Mouse (Mus musculus) heart, embryonic 14.5 days (tissue): Measurements from ENCODE around the gene Psmd9. TPM values are rescaled to one million over a fixed set of nuclear protein-coding genes. Genes with fewer than 3 reads are reported as not detected.

Experiments
- ATAC-seq: fragments of 200-750 bp; cut with Nextera tagmentation; 2 replicates; pipeline ENCODE4 v1.8.0; 2017; ENCODE audit warnings: low read depth, moderate TSS enrichment; ENCODE audit not compliant: insufficient number of reproducible peaks, insufficient read depth, low FRiP score
- H3K27ac ChIP-seq, 2 experiments: fragments of 200-500 bp in 1 of 2; fragments of 300-500 bp in 1 of 2; sonication (generic) in 1 of 2; replicated peaks in 1 of 2; 2 replicates each; pipeline ENCODE4 v1.5.1; 2012 to 2014; ENCODE audit warnings: low read depth in 2 of 2, low read length in 2 of 2, control low read depth in 1 of 2, mild to moderate bottlenecking in 1 of 2, mixed read lengths in 1 of 2; ENCODE audit not compliant: control insufficient read depth in 1 of 2, insufficient read depth in 1 of 2
- H3K27me3 ChIP-seq: fragments of 300-500 bp; sonication (generic); 2 replicates; pipeline ENCODE4 v1.6.1; 2014; ENCODE audit warnings: mild to moderate bottlenecking, low read length, control low read depth; ENCODE audit not compliant: control insufficient read depth, insufficient read depth
- H3K36me3 ChIP-seq: fragments of 300-500 bp; sonication (generic); 2 replicates; pipeline ENCODE4 v1.6.1; 2014; ENCODE audit warnings: mild to moderate bottlenecking, control low read depth, low read length, mixed read lengths; ENCODE audit not compliant: control insufficient read depth, insufficient read depth
- H3K4me1 ChIP-seq, 2 experiments: fragments of 200-500 bp in 1 of 2; fragments of 300-500 bp in 1 of 2; sonication (generic) in 1 of 2; 2 replicates each; pipeline ENCODE4 v1.6.1; 2012 to 2014; ENCODE audit warnings: low read length in 2 of 2, control low read depth in 1 of 2, mixed read lengths in 1 of 2; ENCODE audit not compliant: control insufficient read depth in 2 of 2, insufficient read depth in 2 of 2
- H3K4me2 ChIP-seq: fragments of 300-500 bp; sonication (generic); 2 replicates; pipeline ENCODE4 v1.6.1; 2014; ENCODE audit warnings: mild to moderate bottlenecking, low read length
- H3K4me3 ChIP-seq, 2 experiments: fragments of 200-500 bp in 1 of 2; fragments of 300-500 bp in 1 of 2; sonication (generic) in 1 of 2; 2 replicates each; pipeline ENCODE4 v1.5.1; 2012 to 2014; ENCODE audit warnings: low read length in 2 of 2, mild to moderate bottlenecking in 2 of 2, control low read depth in 1 of 2, low read depth in 1 of 2, moderate library complexity in 1 of 2; ENCODE audit not compliant: control insufficient read depth in 1 of 2, insufficient read depth in 1 of 2
- H3K9ac ChIP-seq: fragments of 300-500 bp; sonication (generic); 2 replicates; pipeline ENCODE4 v1.6.1; 2014; ENCODE audit warnings: mild to moderate bottlenecking, low read length
- H3K9me3 ChIP-seq: fragments of 300-500 bp; sonication (generic); 2 replicates; pipeline ENCODE4 v1.6.1; 2016; ENCODE audit warnings: low read length, control low read depth; ENCODE audit not compliant: control insufficient read depth
- WGBS: fragments of 180-500 bp; shearing (Covaris S2); extraction: QIAGEN DNeasy Blood & Tissue Kit; methylation state at CpG from one replicate; pipeline ENCODE4 v1.1.7; 2014; 5-methylcytosine and 5-hydroxymethylcytosine counted together
- polyA plus RNA-seq: library from polyadenylated mRNA; unstranded; fragments of >200 nt; fragmentation: Nextera tagmentation; extraction: Ambion mirVana; gene quantifications from 2 replicates; pipeline ENCODE4 v1.2.1, GENCODE M21; 2014

Gene Psmd9
- polyA plus RNA-seq, 1 experiment from 2014 or later = 64.3 TPM

DNA sequence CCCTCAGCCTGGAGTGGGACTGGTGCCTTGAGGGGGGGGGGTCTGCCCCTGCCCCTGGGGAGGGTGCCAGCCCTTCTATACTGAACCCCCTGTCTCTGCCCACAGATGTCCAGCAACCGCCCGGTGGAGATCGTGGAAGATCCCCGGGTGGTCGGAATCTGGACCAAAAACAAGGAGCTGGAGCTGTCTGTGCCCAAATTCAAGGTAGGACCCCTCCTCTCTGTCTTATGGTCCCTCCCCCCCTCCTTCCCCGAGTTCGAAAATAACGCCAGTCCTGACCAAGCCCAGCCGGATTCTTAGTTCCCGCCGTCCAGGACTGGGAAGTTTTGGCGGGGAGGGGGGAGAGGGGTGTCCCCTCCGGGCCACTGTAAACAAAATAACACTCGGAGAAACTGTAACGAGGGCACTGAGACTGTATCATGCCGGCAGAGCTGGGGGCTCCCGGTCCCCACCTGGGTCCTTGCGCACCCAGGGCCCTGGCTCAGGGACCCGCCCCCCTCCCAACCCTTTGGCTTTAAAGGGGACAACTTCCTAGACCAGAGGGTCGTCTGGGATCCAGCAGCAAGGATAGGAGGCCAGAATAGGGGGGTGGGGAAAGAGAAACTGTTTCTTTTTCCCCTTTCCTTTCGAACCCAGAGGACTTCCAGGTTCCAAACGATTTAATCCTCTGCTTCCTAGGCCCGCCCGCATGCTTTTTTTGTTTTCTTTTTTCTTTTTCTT, 25.8 kb upstream of the Psmd9 start:
- 2% methylated on average over 22 of the region's 24 CpGs for WGBS
- Histone ChIP-seq H3K4me3 (peak overlapping the region; percentile 93), H3K36me3 (peaks cover 40% of the 10 kb centered on the region), H3K4me2 (peak overlapping the region; percentile 95), H3K9ac (peak overlapping the region; percentile 100), H3K4me1 (peaks cover 17 to 38% of the 10 kb centered on the region in 2 experiments), H3K27me3 (no peaks in the 10 kb centered on the region), H3K27ac (peak overlapping the region; percentile 40 to 100), H3K9me3 (no peaks in the 10 kb centered on the region)
- ATAC-seq = no peak

GRCm38 (mm10) chr5:123143971-123144745, 25.1 kb upstream of the Psmd9 start:
- Histone ChIP-seq H3K4me1 (peaks cover 15 to 42% of the 10 kb centered on the region in 2 experiments), H3K36me3 (peaks cover 47% of the 10 kb centered on the region), H3K27me3 (no peaks in the 10 kb centered on the region), H3K9ac (peak overlapping the region; percentile 100), H3K4me2 (peak overlapping the region; percentile 95), H3K27ac (peak overlapping the region in 1 of 2 experiments; percentile 100; a peak in 2 of 4 replicates), H3K9me3 (no peaks in the 10 kb centered on the region), H3K4me3 (peak overlapping the region; percentile 35 to 93)
- no peak for ATAC-seq
- 4% methylated on average over 17 of the region's 17 CpGs for WGBS

DNA sequence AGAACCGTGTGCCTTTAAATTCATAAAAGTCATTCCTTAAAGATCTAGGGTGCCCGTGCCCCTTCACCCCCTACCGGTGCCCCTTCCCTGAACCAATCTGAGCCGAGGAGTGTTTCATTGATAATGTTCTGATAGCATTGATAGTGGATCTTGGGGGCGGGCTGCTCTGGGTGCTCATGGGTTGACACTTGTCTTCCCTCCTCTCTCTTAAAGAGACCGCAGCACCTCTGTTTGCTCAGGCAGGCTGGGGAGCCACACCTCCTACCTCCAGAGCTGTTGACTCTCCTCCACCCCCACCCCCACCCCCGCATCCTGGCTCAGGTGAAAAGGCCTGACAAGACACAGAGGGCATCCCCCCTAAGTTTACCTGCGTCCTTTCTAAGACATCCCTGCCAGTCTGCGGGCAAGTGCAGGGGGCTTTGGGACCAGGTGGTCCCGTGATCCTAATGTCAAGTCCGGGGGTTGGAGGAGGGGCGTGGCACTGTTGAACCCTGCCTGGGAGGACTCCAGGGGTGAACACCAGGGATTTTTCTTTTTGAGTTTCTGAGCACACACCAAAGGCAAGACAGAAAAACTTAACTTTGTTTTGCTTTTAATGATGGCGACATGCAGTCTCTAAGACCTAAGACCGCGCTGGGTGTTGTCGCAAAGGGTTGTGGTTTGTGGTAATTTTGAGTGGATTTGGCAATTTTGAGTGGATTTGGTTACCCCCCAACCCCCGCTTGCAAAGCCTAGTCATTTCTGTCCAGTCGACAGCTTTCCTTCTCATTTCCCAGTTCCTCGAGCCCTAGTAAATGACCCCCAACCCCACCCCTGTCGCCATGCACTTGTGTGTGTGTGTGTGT, 24.2 kb upstream of the Psmd9 start:
- WGBS = 42% methylated on average over 20 of the region's 20 CpGs

GRCm38 (mm10) chr5:123146357-123146756, 22.9 kb upstream of the Psmd9 start:
- no peak overlapping the region for H3K4me2 ChIP-seq
- no peaks in the 10 kb centered on the region for H3K9me3 ChIP-seq
- H3K4me3 ChIP-seq = no peak overlapping the region
- no peaks in the 10 kb centered on the region for H3K27me3 ChIP-seq
- H3K4me1 ChIP-seq = peaks cover 28 to 58% of the 10 kb centered on the region in 2 experiments
- no peak overlapping the region for H3K9ac ChIP-seq
- WGBS = 92% methylated on average over 11 of the region's 11 CpGs
- no peak for ATAC-seq
- peaks cover 67% of the 10 kb centered on the region for H3K36me3 ChIP-seq
- H3K27ac ChIP-seq = no peak overlapping the region

More for the DNA sequence above, 24.2 kb upstream of the Psmd9 start:
- peaks cover 20 to 45% of the 10 kb centered on the region in 2 experiments for H3K4me1 ChIP-seq
- no peaks in the 10 kb centered on the region for H3K9me3 ChIP-seq
- H3K27me3 ChIP-seq = no peaks in the 10 kb centered on the region
- peak overlapping the region; percentile 95 for H3K4me2 ChIP-seq
- peak overlapping the region; percentile 100 for H3K9ac ChIP-seq
- peak overlapping the region; percentile 35 to 93 for H3K4me3 ChIP-seq
- H3K27ac ChIP-seq = no peak overlapping the region
- peaks cover 53% of the 10 kb centered on the region for H3K36me3 ChIP-seq
- no peak for ATAC-seq

DNA sequence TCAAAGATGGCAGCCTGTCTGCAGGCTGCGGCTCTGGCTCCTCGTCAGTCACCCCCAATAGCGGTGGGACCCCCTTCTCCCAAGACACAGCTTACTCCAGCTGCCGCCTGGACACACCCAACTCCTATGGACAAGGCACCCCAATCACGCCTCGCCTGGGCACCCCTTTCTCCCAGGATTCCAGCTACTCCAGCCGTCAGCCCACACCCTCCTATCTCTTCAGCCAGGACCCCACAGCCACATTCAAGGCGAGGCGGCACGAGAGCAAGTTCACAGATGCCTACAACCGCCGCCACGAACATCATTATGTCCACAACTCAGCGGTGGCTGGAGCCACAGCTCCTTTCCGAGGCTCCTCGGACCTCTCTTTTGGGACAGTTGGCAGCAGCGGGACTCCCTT, 21.6 kb upstream of the Psmd9 start:
- no peak overlapping the region for H3K4me3 ChIP-seq
- WGBS = 79% methylated on average over 17 of the region's 17 CpGs
- no peak overlapping the region for H3K4me2 ChIP-seq
- H3K9ac ChIP-seq = no peak overlapping the region
- peaks cover 28 to 61% of the 10 kb centered on the region in 2 experiments for H3K4me1 ChIP-seq
- no peak for ATAC-seq
- H3K27me3 ChIP-seq = no peaks in the 10 kb centered on the region
- H3K9me3 ChIP-seq = no peaks in the 10 kb centered on the region
- no peak overlapping the region for H3K27ac ChIP-seq
- peaks cover 79% of the 10 kb centered on the region for H3K36me3 ChIP-seq

- no peak overlapping the region for H3K4me2 ChIP-seq
- peak overlapping the region; percentile 11; the same call in 1 of the 2 replicates for H3K9ac ChIP-seq
- peaks cover 28 to 61% of the 10 kb centered on the region in 2 experiments for H3K4me1 ChIP-seq
- H3K36me3 ChIP-seq = peaks cover 85% of the 10 kb centered on the region
- no peak for ATAC-seq
- no peak overlapping the region for H3K4me3 ChIP-seq
- 86% methylated on average over 25 of the region's 25 CpGs for WGBS
- no peak overlapping the region for H3K27ac ChIP-seq
- H3K27me3 ChIP-seq = no peaks in the 10 kb centered on the region
- H3K9me3 ChIP-seq = no peaks in the 10 kb centered on the region
Measured at GRCm38 (mm10) chr5:123148073-123148722, 21.0 kb upstream of the Psmd9 start.
